Mouse (Mus musculus): Measurements from ENCODE around the gene Trip6.

Gene Trip6

DNA sequence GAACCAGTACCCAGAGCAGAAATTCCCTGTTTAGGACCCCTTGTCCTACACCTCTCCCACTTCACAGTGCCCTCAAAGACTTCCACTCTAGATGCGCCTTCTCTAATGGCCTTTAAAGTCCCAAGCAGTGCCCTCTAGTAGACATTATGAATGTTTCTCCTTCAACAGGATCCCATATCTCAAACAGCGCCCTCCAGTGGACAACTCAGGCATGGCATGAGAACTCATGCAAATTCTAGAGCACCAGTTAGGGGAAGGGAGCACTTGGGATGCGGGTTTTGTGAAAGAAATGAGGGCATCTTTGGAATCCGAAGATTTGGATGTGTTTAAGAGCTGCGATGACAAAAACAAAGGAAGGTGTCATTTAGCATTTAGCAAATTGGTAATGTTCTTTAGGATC, 29.2 kb downstream of the Trip6 start:
- in situ Hi-C loops (cut with MboI, MseI), result loop anchor here (5.0 kb wide), 1 partner anchor 253 kb away; no protein-coding TSS in a partner anchor

DNA sequence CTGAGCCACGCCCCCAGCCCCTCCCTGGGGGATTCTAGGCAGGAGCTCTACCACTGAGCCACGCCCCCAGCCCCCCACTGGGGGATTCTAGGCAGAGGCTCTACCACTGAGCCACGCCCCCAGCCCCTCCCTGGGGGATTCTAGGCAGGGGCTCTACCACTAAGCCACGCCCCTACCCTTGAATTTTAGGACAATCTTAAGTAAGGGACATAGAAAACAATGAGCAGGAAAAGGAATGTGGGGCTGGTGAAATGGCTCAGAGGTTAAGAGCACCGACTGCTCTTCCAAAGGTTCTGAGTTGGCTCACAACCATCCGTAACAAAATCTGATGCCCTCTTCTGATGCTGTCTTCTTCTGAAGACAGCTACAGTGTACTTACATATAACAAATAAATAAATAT, 29.8 kb downstream of the Trip6 start:
- in situ Hi-C loops (cut with MboI, MseI), result loop anchor here (5.0 kb wide), 1 partner anchor 127 kb away; no protein-coding TSS in a partner anchor

DNA sequence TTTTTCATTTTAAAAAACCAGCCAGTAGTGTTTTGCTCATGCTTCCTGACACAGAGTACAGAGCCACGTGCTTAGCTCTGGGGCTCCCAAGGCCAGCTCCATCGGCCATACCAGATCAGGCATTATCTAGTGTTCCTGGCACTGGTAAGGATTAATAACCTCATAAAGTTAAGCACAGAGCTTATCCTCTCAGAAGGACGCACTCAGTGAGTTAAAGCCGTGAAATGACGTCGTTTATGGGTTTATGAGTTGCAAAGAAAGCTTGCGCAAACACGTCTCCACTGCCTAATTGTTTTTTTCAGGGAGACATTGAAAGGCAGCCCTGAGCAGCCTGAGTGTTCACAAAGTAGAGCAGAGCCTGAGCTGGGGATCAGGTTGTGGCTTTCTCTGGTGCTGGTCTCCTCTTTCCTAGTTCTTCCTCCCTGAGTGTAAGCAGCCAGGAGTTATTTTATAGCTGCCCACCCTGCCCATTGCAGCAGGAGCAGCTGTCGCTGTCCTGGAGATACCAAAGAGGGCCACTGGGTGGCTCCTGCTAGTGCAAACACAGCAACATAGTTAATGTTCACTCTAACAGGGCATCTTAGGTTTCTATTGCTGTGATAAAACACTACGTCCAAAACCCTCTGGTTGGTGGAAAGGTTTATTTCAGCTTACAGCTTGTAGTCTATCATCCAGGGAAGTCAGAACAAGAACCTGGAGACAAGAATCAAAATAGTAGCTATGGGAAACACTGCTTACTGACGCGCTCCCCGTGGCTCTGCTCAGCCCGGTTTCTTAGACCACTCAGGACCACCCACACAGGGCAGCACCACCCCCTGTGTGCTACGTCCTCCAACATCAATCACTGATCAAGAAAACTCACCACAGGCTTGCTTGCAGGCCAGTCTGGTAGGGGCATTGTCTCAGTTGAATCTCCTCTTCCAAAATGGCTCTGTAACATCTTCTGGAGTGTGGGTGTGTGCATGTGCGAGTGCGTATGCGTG, 36.6 kb downstream of the Trip6 start:
- in situ Hi-C loops (cut with MboI, MseI), result loop anchor here (10.0 kb wide), 1 partner anchor 273 kb away; no protein-coding TSS in a partner anchor

DNA sequence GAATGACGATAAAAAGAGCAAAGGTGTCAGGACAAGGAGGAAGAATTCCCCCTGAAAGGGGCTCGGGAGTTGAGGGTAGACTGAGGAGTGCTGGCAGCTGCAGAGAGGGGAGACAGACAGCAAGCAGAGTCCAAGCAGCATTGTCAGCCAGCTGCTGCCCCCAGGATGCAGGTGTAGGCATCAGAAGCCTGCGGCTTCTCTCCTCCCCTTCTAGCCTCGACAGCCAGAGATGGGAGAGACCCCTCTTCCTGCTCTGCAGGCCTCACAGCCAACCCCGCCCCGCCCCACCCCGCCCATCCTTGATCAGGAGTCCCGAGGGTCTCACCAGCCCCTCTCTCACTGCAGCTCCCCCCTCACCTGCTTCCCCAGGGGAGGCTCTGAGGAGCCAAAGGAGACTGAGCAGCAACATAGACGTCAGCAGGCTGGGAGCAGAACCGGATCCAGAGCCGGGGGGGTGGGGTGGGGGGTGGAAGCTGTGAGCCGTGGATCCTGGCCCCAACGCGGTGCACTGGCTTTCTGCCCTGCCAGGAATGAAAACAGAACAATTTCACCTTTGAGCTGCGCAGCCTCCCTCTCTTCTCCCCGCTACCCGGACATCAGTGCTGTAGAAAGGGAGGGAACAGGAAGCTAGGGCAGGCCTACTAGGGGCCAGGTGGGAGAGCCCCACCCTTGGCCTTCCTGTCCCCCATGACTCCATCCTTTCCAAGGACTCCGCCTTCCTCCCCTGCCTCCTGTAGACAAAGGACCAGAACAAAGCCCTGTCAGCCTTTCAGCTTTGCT, 45.9 kb downstream of the Trip6 start:
- in situ Hi-C loops (cut with MboI, MseI), result loop anchor here (5.0 to 10.0 kb wide), 2 partner anchors 66 to 166 kb away; no protein-coding TSS in a partner anchor

DNA sequence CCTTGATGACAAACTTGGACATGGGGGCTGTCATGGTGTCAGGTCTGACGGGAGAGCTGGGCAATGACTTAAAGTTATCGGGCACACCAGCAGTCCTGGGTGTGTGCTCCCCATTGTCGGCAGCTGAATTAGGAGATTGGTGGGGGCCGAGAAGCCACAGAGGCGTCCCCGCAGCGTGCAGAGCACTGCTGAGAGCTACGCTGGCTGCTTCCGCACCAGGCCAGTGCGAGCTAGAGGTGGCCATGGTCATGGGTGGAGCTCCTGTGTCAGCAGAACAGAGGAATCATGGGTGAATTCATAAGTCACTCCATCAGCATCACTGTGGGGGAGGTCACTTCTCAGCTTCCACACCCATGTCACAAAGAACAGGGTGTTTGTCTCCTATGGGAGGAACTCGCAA, 49.4 kb downstream of the Trip6 start:
- in situ Hi-C loops (cut with MboI, MseI), result loop anchor here (5.0 to 10.0 kb wide), 2 partner anchors 62 to 170 kb away; no protein-coding TSS in a partner anchor

DNA sequence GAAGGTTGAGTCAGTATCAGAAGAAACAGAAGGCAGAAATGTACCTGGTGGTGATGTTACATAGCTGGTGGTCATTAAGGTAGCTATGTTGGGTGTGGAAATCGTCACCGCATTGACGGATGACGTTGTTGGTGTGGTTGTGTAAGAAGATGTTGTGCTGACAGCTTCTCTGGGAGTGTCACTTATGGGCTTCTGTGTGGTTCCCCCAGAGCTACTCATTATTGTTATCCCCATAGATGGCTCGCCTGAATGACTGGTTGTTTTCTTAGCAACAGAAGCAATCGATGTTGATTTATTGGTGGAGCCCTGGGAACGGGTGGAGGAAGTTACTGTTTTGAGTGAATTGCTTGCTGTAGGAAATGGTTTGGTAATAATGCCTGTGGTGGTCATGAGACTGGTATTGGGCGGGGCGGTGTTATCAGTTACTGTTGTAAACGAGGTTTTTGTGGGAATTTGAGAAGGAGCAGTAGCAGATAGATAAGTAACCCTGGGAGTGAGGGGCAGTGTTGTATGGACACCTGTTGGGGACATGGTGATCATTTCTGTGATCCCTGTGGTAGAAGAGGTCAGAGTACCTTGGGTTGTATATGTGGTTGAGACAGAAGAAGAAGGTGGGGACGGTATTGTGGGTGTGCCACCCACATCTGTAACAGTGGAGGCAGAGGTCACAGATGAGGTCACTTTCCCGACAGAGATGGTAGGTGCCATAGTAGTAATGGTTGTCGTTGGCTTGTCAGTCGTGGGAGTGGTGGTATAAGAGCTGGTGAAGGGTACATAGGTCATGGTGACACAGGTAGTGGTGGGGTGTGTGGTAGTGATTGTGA, 50.1 kb downstream of the Trip6 start:
- in situ Hi-C loops (cut with MboI, MseI), result loop anchor here (10.0 kb wide), 1 partner anchor 171 kb away; no protein-coding TSS in a partner anchor

Measured in T-helper 2 cell (primary cell).